ENCODE assay signal across 13 mouse cellular contexts in the genomic region with DNA sequence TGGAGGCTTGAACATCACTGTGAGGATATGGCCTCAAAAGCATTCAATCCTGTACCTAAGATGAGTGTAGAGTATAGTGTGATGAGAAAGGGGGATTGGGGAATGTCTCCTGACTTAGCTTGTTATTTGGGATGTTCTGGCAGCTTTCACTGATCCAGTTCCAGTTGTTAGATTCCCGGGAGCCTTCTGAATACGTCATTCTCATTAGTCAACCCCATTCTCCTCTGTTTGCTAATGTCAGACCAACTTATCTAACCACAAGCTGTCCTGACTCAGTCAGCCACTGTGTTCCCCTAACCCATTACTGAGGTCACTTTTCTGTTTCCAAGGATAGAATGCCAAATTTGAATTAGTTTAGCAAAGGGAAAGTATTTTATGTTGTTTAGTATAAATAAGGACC.
"Had no signal": no experiment of that assay in that cellular context is flagged by ENCODE, and none has a peak within 500 bp of the region (broad histone marks: within the 10 kb centered on the region; RNA-seq: fewer than 3 reads in every experiment).

No protein-coding gene starts in this region.

- DNase-seq: liver, postnatal 0 days; lung, embryonic 14.5 days; lung, postnatal 10 days; lung, postnatal 4 days; midbrain, embryonic 14.5 days; right cerebral cortex, postnatal 14 days; thymus, adult 2 months; thymus, postnatal 25 days; thymus, postnatal 4 days had no signal

- ATAC-seq: liver, postnatal 0 days; midbrain, embryonic 16.5 days had no signal

- H3K27me3 ChIP-seq: liver, embryonic 15.5 days; midbrain, embryonic 12.5 days; neural tube, embryonic 12.5 days had no signal
